Mouse (Mus musculus): ENCODE results near the gene Fstl4. TPM values are rescaled to one million over a fixed set of nuclear protein-coding genes. Genes with fewer than 3 reads are reported as not detected.

Fstl4 gene
- polyA plus RNA-seq, 1 experiment from 2014 or later = 5.7 TPM

DNA sequence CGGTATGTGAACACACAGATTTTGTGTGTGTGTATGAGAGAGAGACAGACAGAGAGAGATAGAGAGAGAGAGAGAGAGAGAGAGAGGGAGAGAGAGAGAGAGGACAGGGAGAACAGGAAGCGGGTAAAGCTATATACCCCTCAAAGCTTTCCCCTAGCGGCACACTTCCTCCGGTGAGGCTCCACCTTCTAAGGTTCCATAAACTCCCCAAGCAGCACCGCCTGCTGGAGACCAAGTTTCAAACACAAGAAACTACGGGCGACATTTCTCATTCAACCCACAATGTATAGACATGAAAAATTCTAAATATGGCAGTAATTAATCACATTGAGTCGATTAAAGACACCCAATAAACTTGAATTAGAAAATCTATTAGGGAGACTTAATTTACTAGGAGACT is 32.5 kb upstream of the Fstl4 start:
- Histone ChIP-seq H3K9me3 (ENCODE audit: control insufficient read depth) (no peaks in the 10 kb centered on the region), H3K36me3 (ENCODE audit: control insufficient read depth, insufficient read depth) (no peaks in the 10 kb centered on the region), H3K27me3 (replicated peaks; ENCODE audit: control insufficient read depth, insufficient read depth, low read length) (no peaks in the 10 kb centered on the region), H3K4me2 (replicated peaks; ENCODE audit: low read depth) (no peak overlapping the region), H3K27ac (ENCODE audit: low read depth, low read length) (no peak overlapping the region), H3K4me1 (replicated peaks; ENCODE audit: control insufficient read depth, insufficient read depth, low read length) (no peaks in the 10 kb centered on the region), H3K4me3 (ENCODE audit: low read depth, low read length) (no peak overlapping the region), H3K9ac (ENCODE audit: low read depth, low read length) (no peak overlapping the region)
- ATAC-seq = no peak
- 54% methylated on average over 8 of the region's 8 CpGs for WGBS
- peak; percentile 40 for TF ChIP-seq CTCF (IDR thresholded peaks at IDR 0.05; ENCODE audit: low read depth)

DNA sequence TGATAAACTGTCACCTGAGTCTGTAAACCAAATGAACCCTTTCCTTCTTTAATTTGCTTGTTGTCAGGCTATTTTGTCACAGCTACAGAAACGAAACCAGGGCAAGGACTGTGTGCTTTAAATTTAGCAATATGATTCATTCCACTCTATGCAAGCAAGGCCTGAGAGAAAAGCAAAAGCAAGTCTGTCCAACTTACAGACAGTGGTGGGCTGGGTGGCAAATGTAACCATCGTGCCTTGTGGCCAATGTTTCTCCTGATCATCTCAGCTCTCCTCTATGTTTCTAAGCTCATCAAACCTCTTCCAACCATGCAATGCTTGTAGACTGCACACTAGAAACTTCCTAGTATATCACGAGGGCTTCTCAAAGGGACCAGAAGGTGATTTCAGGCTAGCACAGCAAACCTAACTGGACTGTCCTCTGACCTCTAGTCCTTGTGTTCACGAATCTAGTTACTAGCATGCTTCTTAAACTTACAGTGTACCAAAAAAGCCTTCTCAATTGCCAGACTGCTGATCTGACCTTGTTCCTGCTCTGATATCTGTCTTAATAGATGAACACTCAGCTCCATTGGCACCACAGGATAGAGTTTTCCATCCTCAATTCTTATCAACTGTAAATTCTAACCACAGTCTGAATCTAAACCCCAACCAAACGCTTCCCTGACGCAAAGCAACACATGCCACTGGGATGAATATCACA is 29.8 kb upstream of the Fstl4 start:
- ATAC-seq = no peak
- no peaks in the 10 kb centered on the region for H3K9me3 ChIP-seq (ENCODE audit: control insufficient read depth)
- TF ChIP-seq CTCF (IDR thresholded peaks at IDR 0.05; ENCODE audit: low read depth) = no peak
- no peak overlapping the region for H3K4me2 ChIP-seq (replicated peaks; ENCODE audit: low read depth)
- H3K4me3 ChIP-seq (ENCODE audit: low read depth, low read length) = no peak overlapping the region
- H3K36me3 ChIP-seq (ENCODE audit: control insufficient read depth, insufficient read depth) = no peaks in the 10 kb centered on the region
- H3K27ac ChIP-seq (ENCODE audit: low read depth, low read length) = no peak overlapping the region
- no peak overlapping the region for H3K9ac ChIP-seq (ENCODE audit: low read depth, low read length)
- 86% methylated on average over 6 of the region's 6 CpGs for WGBS
- H3K4me1 ChIP-seq (replicated peaks; ENCODE audit: control insufficient read depth, insufficient read depth, low read length) = no peaks in the 10 kb centered on the region
- no peaks in the 10 kb centered on the region for H3K27me3 ChIP-seq (replicated peaks; ENCODE audit: control insufficient read depth, insufficient read depth, low read length)

DNA sequence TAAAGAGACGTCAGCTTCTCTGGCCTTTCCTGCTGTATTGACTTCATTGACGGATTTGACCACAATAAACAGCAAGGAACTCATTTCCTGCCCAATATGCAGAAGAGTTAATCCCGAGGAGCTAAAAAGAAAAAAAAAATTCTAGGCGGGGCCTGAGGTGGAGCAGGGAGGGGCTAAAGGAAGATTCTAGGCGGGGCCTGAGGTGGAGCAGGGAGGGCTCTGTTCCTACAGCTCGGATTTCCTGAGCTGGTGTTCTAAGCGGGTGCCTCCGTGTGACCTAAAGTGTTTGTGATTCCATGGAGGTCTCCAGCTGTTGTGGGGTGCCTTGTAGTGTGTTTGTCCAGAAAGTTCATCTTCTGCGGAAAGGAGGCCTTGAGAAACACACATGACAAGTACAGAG is 25.2 kb upstream of the Fstl4 start:
- peak overlapping the region; percentile 45 for H3K4me2 ChIP-seq (replicated peaks; ENCODE audit: low read depth)
- 0 out of 2 replicates have a peak, but pooled peaks have one; percentile 28 for ATAC-seq
- H3K9ac ChIP-seq (ENCODE audit: low read depth, low read length) = no peak overlapping the region
- peak overlapping the region; percentile 28; the same call in 1 of the 2 replicates for H3K27ac ChIP-seq (ENCODE audit: low read depth, low read length)
- H3K4me3 ChIP-seq (ENCODE audit: low read depth, low read length) = no peak overlapping the region
- H3K36me3 ChIP-seq (ENCODE audit: control insufficient read depth, insufficient read depth) = no peaks in the 10 kb centered on the region
- no peaks in the 10 kb centered on the region for H3K9me3 ChIP-seq (ENCODE audit: control insufficient read depth)
- no peaks in the 10 kb centered on the region for H3K27me3 ChIP-seq (replicated peaks; ENCODE audit: control insufficient read depth, insufficient read depth, low read length)
- no peaks in the 10 kb centered on the region for H3K4me1 ChIP-seq (replicated peaks; ENCODE audit: control insufficient read depth, insufficient read depth, low read length)
- WGBS = 14% methylated on average over 9 of the region's 9 CpGs
- TF ChIP-seq CTCF (IDR thresholded peaks at IDR 0.05; ENCODE audit: low read depth) = no peak

DNA sequence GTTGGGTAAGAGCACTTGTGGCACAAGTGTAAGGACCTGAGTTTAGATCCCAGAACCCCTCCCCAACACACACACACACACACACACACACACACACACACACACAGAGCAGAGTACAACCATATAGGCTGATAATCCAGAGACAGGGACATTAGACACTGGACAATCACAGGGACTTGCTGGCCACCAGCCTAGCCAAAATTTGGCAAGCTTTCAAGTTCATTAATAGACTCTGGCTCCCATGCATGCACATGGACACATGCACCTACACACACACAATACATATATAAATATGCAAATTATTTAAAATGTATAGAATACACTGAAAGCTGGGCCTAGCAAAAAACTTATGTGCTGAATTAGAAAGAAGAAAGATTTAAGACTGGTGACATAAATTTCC is 24.0 kb upstream of the Fstl4 start:
- no peak overlapping the region for H3K27ac ChIP-seq (ENCODE audit: low read depth, low read length)

DNA sequence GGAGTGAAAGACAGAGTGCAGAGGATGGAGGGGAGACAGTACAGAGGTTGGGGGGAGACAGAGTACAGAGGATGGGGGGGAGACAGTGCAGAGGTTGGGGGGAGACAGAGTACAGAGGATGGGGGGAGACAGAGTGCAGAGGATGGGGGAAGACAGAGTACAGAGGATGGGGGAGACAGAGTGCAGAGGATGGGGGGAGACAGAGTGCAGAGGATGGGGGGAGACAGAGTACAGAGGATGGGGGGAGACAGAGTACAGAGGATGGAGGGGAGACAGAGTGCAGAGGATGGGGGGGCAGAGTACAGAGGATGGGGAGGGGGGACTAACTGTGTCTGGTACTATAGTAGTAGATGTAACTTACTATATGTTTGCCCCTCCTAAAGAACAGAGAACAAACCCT is 20.5 kb upstream of the Fstl4 start:
- ATAC-seq = no peak
- no peaks in the 10 kb centered on the region for H3K27me3 ChIP-seq (replicated peaks; ENCODE audit: control insufficient read depth, insufficient read depth, low read length)
- H3K4me2 ChIP-seq (replicated peaks; ENCODE audit: low read depth) = no peak overlapping the region
- H3K4me1 ChIP-seq (replicated peaks; ENCODE audit: control insufficient read depth, insufficient read depth, low read length) = no peaks in the 10 kb centered on the region
- H3K27ac ChIP-seq (ENCODE audit: low read depth, low read length) = 0 out of 2 replicates have a peak overlapping the region, but pooled peaks have one; percentile 47
- no peaks in the 10 kb centered on the region for H3K9me3 ChIP-seq (ENCODE audit: control insufficient read depth)
- no peaks in the 10 kb centered on the region for H3K36me3 ChIP-seq (ENCODE audit: control insufficient read depth, insufficient read depth)
- no peak for TF ChIP-seq CTCF (IDR thresholded peaks at IDR 0.05; ENCODE audit: low read depth)
- no peak overlapping the region for H3K9ac ChIP-seq (ENCODE audit: low read depth, low read length)
- no peak overlapping the region for H3K4me3 ChIP-seq (ENCODE audit: low read depth, low read length)

More for the DNA sequence above, 24.0 kb upstream of the Fstl4 start:
- TF ChIP-seq CTCF (IDR thresholded peaks at IDR 0.05; ENCODE audit: low read depth) = no peak
- Histone ChIP-seq H3K4me3 (ENCODE audit: low read depth, low read length) (no peak overlapping the region), H3K36me3 (ENCODE audit: control insufficient read depth, insufficient read depth) (no peaks in the 10 kb centered on the region), H3K4me2 (replicated peaks; ENCODE audit: low read depth) (no peak overlapping the region), H3K4me1 (replicated peaks; ENCODE audit: control insufficient read depth, insufficient read depth, low read length) (no peaks in the 10 kb centered on the region), H3K9ac (ENCODE audit: low read depth, low read length) (no peak overlapping the region), H3K27me3 (replicated peaks; ENCODE audit: control insufficient read depth, insufficient read depth, low read length) (no peaks in the 10 kb centered on the region), H3K9me3 (ENCODE audit: control insufficient read depth) (no peaks in the 10 kb centered on the region)
- no peak for ATAC-seq

DNA sequence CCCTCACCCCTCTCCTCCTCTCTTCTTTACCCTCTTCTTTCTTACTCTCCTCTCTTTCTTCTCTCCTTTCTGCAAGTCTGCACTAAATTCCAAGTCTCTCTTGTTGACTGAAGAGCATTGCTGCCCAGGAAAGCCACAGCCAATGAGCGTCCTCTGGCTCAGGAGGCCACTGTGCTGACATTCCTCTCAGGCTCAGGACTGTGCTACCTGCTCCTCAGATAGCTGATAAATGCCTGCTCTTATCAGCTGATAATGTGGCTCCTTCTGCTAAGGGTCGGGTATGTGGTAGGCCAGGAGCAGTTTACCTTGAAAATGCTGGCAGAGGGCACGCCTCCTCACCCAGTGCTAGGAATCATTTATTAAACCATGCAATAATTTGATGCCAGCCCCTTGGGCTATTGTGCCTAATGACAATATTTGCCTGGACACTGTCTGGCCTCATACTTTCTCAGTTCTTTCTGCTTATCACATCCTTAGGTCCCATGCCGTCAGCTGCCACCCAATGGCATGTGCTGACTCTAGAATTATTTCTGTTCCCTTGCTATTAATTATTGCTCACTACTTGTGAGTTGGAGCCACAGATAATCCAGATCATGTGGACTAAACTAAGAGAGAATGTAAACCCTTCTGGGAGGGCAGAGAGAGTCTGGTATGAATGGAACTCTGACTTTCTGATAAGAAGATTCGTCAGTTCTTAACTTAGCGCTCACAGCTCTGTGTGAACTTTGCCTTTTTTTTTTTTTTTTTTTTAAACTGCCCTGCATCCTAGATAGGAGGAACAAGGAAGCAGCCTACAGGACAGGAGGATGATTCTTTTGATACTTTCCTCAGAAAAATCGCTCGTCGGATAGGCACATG is 19.6 kb upstream of the Fstl4 start:
- WGBS = 27% methylated on average over 9 of the region's 9 CpGs
- Histone ChIP-seq H3K27ac (ENCODE audit: low read depth, low read length) (peak overlapping the region; percentile 47), H3K9ac (ENCODE audit: low read depth, low read length) (no peak overlapping the region), H3K27me3 (replicated peaks; ENCODE audit: control insufficient read depth, insufficient read depth, low read length) (no peaks in the 10 kb centered on the region), H3K4me1 (replicated peaks; ENCODE audit: control insufficient read depth, insufficient read depth, low read length) (no peaks in the 10 kb centered on the region), H3K36me3 (ENCODE audit: control insufficient read depth, insufficient read depth) (no peaks in the 10 kb centered on the region), H3K4me3 (ENCODE audit: low read depth, low read length) (no peak overlapping the region), H3K4me2 (replicated peaks; ENCODE audit: low read depth) (no peak overlapping the region), H3K9me3 (ENCODE audit: control insufficient read depth) (no peaks in the 10 kb centered on the region)
- ATAC-seq = peak; percentile 90
- TF ChIP-seq CTCF (IDR thresholded peaks at IDR 0.05; ENCODE audit: low read depth) = no peak
